Mouse (Mus musculus) limb, embryonic 12.5 days (tissue): ENCODE data around the gene Mitf. TPM values are rescaled to one million over a fixed set of nuclear protein-coding genes. Genes with fewer than 3 reads are reported as not detected.

Source experiments
- ATAC-seq: fragments of 200-750 bp; cut with Nextera tagmentation; 2 replicates; pipeline ENCODE4 v1.8.0; 2017; ENCODE audit warnings: low read depth, moderate TSS enrichment; ENCODE audit not compliant: insufficient number of reproducible peaks, insufficient read depth, low FRiP score, low TSS enrichment
- H3K27ac ChIP-seq: fragments of 300-500 bp; sonication (generic); 2 replicates; pipeline ENCODE4 v1.5.1; 2016; ENCODE audit warnings: mild to moderate bottlenecking, moderate library complexity
- H3K27me3 ChIP-seq: fragments of 300-500 bp; sonication (generic); 2 replicates; pipeline ENCODE4 v1.6.1; 2016; ENCODE audit warnings: mild to moderate bottlenecking, moderate library complexity
- H3K36me3 ChIP-seq: fragments of 300-500 bp; sonication (generic); 2 replicates; pipeline ENCODE4 v1.6.1; 2016; ENCODE audit warnings: mild to moderate bottlenecking, moderate library complexity
- H3K4me1 ChIP-seq: fragments of 300-500 bp; sonication (generic); replicated peaks from 2 replicates; pipeline ENCODE4 v1.6.1; 2016
- H3K4me2 ChIP-seq: fragments of 300-500 bp; sonication (generic); 2 replicates; pipeline ENCODE4 v1.6.1; 2016; ENCODE audit warnings: mild to moderate bottlenecking, moderate library complexity
- H3K4me3 ChIP-seq: fragments of 300-500 bp; sonication (generic); replicated peaks from 2 replicates; pipeline ENCODE4 v1.5.1; 2016; ENCODE audit warnings: mild to moderate bottlenecking
- H3K9ac ChIP-seq: fragments of 300-500 bp; sonication (generic); replicated peaks from 2 replicates; pipeline ENCODE4 v1.6.1; 2016; ENCODE audit warnings: mild to moderate bottlenecking, moderate library complexity
- H3K9me3 ChIP-seq: fragments of 300-500 bp; sonication (generic); 2 replicates; pipeline ENCODE4 v1.6.1; 2016; ENCODE audit warnings: mild to moderate bottlenecking, moderate library complexity
- WGBS: fragments of 180-500 bp; shearing (Covaris S2); methylation state at CpG from one replicate; pipeline ENCODE4 v1.1.7; 2016; 5-methylcytosine and 5-hydroxymethylcytosine counted together
- polyA plus RNA-seq: library from polyadenylated mRNA; unstranded; fragments of >200 nt; fragmentation: Nextera tagmentation; extraction: Ambion mirVana; gene quantifications from 2 replicates; pipeline ENCODE4 v1.2.1, GENCODE M21; 2016

The Mitf gene
- polyA plus RNA-seq, 1 experiment from 2014 or later, result 1.5 TPM

GRCm38 (mm10) chr6:97788361-97788974 lies 18.4 kb upstream of the Mitf start:
- Histone ChIP-seq H3K9ac (no peak overlapping the region), H3K4me2 (no peak overlapping the region), H3K9me3 (no peaks in the 10 kb centered on the region), H3K36me3 (no peaks in the 10 kb centered on the region), H3K27ac (no peak overlapping the region), H3K4me3 (no peak overlapping the region), H3K4me1 (no peaks in the 10 kb centered on the region), H3K27me3 (no peaks in the 10 kb centered on the region)
- WGBS, result 87% methylated on average over 9 of the region's 9 CpGs
- ATAC-seq, result no peak

GRCm38 (mm10) chr6:97789700-97790099 lies 17.2 kb upstream of the Mitf start:
- no peak overlapping the region for H3K27ac ChIP-seq
- H3K4me1 ChIP-seq, result no peaks in the 10 kb centered on the region
- ATAC-seq, result no peak
- H3K27me3 ChIP-seq, result no peaks in the 10 kb centered on the region
- no peak overlapping the region for H3K4me2 ChIP-seq
- H3K4me3 ChIP-seq, result no peak overlapping the region
- H3K9ac ChIP-seq, result no peak overlapping the region
- WGBS, result 74% methylated on average over 7 of the region's 7 CpGs
- H3K36me3 ChIP-seq, result no peaks in the 10 kb centered on the region
- no peaks in the 10 kb centered on the region for H3K9me3 ChIP-seq

- H3K4me2 ChIP-seq, result no peak overlapping the region
- H3K36me3 ChIP-seq, result no peaks in the 10 kb centered on the region
- no peak overlapping the region for H3K27ac ChIP-seq
- H3K9me3 ChIP-seq, result no peaks in the 10 kb centered on the region
- 79% methylated on average over 1 of the region's 1 CpGs for WGBS
- H3K9ac ChIP-seq, result no peak overlapping the region
- H3K27me3 ChIP-seq, result no peaks in the 10 kb centered on the region
- ATAC-seq, result no peak
- H3K4me3 ChIP-seq, result no peak overlapping the region
- no peaks in the 10 kb centered on the region for H3K4me1 ChIP-seq
These were observed 14.7 kb upstream of the Mitf start for GRCm38 (mm10) chr6:97792104-97792503.

- H3K27ac ChIP-seq, result no peak overlapping the region
- no peaks in the 10 kb centered on the region for H3K4me1 ChIP-seq
- H3K36me3 ChIP-seq, result no peaks in the 10 kb centered on the region
- no peak overlapping the region for H3K4me3 ChIP-seq
- no peak for ATAC-seq
- H3K9me3 ChIP-seq, result no peaks in the 10 kb centered on the region
- WGBS, result 46% methylated on average over 2 of the region's 2 CpGs
- no peak overlapping the region for H3K4me2 ChIP-seq
- no peak overlapping the region for H3K9ac ChIP-seq
- H3K27me3 ChIP-seq, result no peaks in the 10 kb centered on the region
These were observed 11.7 kb upstream of the Mitf start for GRCm38 (mm10) chr6:97795175-97795574.

GRCm38 (mm10) chr6:97800615-97801014 lies 6.2 kb upstream of the Mitf start:
- WGBS, result 58% methylated on average over 2 of the region's 2 CpGs
- no peaks in the 10 kb centered on the region for H3K36me3 ChIP-seq
- H3K4me2 ChIP-seq, result no peak overlapping the region
- H3K27me3 ChIP-seq, result no peaks in the 10 kb centered on the region
- ATAC-seq, result no peak
- H3K9ac ChIP-seq, result no peak overlapping the region
- H3K27ac ChIP-seq, result no peak overlapping the region
- H3K4me1 ChIP-seq, result no peaks in the 10 kb centered on the region
- H3K9me3 ChIP-seq, result no peaks in the 10 kb centered on the region
- H3K4me3 ChIP-seq, result no peak overlapping the region

GRCm38 (mm10) chr6:97806051-97806450 lies 801 bp upstream of the Mitf start:
- H3K4me2 ChIP-seq, result peak overlapping the region; percentile 97
- ATAC-seq, result no peak
- WGBS, result 22% methylated on average over 5 of the region's 5 CpGs
- H3K36me3 ChIP-seq, result no peaks in the 10 kb centered on the region
- H3K4me1 ChIP-seq, result peaks cover 9% of the 10 kb centered on the region; the same call in 1 of the 2 replicates
- H3K4me3 ChIP-seq, result peak overlapping the region; percentile 72
- no peaks in the 10 kb centered on the region for H3K9me3 ChIP-seq
- H3K9ac ChIP-seq, result no peak overlapping the region
- peaks cover 15% of the 10 kb centered on the region for H3K27me3 ChIP-seq
- no peak overlapping the region for H3K27ac ChIP-seq

GRCm38 (mm10) chr6:97814191-97814590 lies 7.3 kb downstream of the Mitf start:
- Histone ChIP-seq H3K4me2 (no peak overlapping the region), H3K27ac (no peak overlapping the region), H3K9me3 (no peaks in the 10 kb centered on the region), H3K4me3 (no peak overlapping the region), H3K27me3 (peaks cover 4% of the 10 kb centered on the region; the same call in 1 of the 2 replicates), H3K36me3 (no peaks in the 10 kb centered on the region), H3K4me1 (peaks cover 12% of the 10 kb centered on the region), H3K9ac (no peak overlapping the region)
- ATAC-seq, result no peak
- WGBS, result 49% methylated on average over 4 of the region's 4 CpGs

- Histone ChIP-seq H3K4me2 (no peak overlapping the region), H3K27me3 (no peaks in the 10 kb centered on the region), H3K36me3 (no peaks in the 10 kb centered on the region), H3K9ac (no peak overlapping the region), H3K9me3 (no peaks in the 10 kb centered on the region), H3K27ac (no peak overlapping the region), H3K4me1 (peaks cover 16% of the 10 kb centered on the region), H3K4me3 (no peak overlapping the region)
- ATAC-seq, result no peak
- 30% methylated on average over 1 of the region's 1 CpGs for WGBS
These were observed 8.9 kb downstream of the Mitf start for GRCm38 (mm10) chr6:97815723-97816122.

GRCm38 (mm10) chr6:97816806-97817205 lies 10.0 kb downstream of the Mitf start:
- H3K4me3 ChIP-seq, result no peak overlapping the region
- no peaks in the 10 kb centered on the region for H3K9me3 ChIP-seq
- no peaks in the 10 kb centered on the region for H3K36me3 ChIP-seq
- WGBS, result 81% methylated on average over 1 of the region's 1 CpGs
- ATAC-seq, result no peak
- H3K27ac ChIP-seq, result peak overlapping the region; percentile 23; the same call in 1 of the 2 replicates
- peaks cover 17% of the 10 kb centered on the region for H3K4me1 ChIP-seq
- no peaks in the 10 kb centered on the region for H3K27me3 ChIP-seq
- H3K9ac ChIP-seq, result no peak overlapping the region
- H3K4me2 ChIP-seq, result no peak overlapping the region

GRCm38 (mm10) chr6:97818128-97818527 lies 11.3 kb downstream of the Mitf start:
- H3K9ac ChIP-seq, result no peak overlapping the region
- H3K27ac ChIP-seq, result no peak overlapping the region
- H3K4me2 ChIP-seq, result no peak overlapping the region
- WGBS, result 59% methylated on average over 6 of the region's 6 CpGs
- ATAC-seq, result no peak
- no peaks in the 10 kb centered on the region for H3K36me3 ChIP-seq
- H3K4me3 ChIP-seq, result no peak overlapping the region
- H3K4me1 ChIP-seq, result peaks cover 17% of the 10 kb centered on the region
- H3K27me3 ChIP-seq, result no peaks in the 10 kb centered on the region
- H3K9me3 ChIP-seq, result no peaks in the 10 kb centered on the region

GRCm38 (mm10) chr6:97818948-97819347 lies 12.1 kb downstream of the Mitf start:
- ATAC-seq, result no peak

GRCm38 (mm10) chr6:97820505-97820904 lies 13.7 kb downstream of the Mitf start:
- H3K4me2 ChIP-seq, result no peak overlapping the region
- peak overlapping the region; percentile 50; the same call in 1 of the 2 replicates for H3K27ac ChIP-seq
- 38% methylated on average over 8 of the region's 8 CpGs for WGBS
- no peaks in the 10 kb centered on the region for H3K9me3 ChIP-seq
- no peak overlapping the region for H3K9ac ChIP-seq
- H3K4me1 ChIP-seq, result peaks cover 17% of the 10 kb centered on the region
- H3K36me3 ChIP-seq, result no peaks in the 10 kb centered on the region
- no peak overlapping the region for H3K4me3 ChIP-seq
- H3K27me3 ChIP-seq, result no peaks in the 10 kb centered on the region
- no peak for ATAC-seq

More at GRCm38 (mm10) chr6:97818948-97819347, 12.1 kb downstream of the Mitf start:
- no peaks in the 10 kb centered on the region for H3K36me3 ChIP-seq
- H3K9me3 ChIP-seq, result no peaks in the 10 kb centered on the region
- no peaks in the 10 kb centered on the region for H3K27me3 ChIP-seq
- H3K4me1 ChIP-seq, result peaks cover 17% of the 10 kb centered on the region
- H3K9ac ChIP-seq, result no peak overlapping the region
- WGBS, result 59% methylated on average over 5 of the region's 5 CpGs
- no peak overlapping the region for H3K4me2 ChIP-seq
- no peak overlapping the region for H3K27ac ChIP-seq
- no peak overlapping the region for H3K4me3 ChIP-seq
